Mouse (Mus musculus) brain, embryonic 18.5 days (tissue): ENCODE measurements around the gene 4921504E06Rik.
A peak's percentile ranks its signal among the peaks of the same experiment; 100 is the strongest.

ENCODE experiments used
- DNase-seq: peaks from one replicate; pipeline ENCODE4 v3.0.0-alpha.2; 2012; ENCODE audit warnings: low read depth, low spot score

The 4921504E06Rik gene

DNA sequence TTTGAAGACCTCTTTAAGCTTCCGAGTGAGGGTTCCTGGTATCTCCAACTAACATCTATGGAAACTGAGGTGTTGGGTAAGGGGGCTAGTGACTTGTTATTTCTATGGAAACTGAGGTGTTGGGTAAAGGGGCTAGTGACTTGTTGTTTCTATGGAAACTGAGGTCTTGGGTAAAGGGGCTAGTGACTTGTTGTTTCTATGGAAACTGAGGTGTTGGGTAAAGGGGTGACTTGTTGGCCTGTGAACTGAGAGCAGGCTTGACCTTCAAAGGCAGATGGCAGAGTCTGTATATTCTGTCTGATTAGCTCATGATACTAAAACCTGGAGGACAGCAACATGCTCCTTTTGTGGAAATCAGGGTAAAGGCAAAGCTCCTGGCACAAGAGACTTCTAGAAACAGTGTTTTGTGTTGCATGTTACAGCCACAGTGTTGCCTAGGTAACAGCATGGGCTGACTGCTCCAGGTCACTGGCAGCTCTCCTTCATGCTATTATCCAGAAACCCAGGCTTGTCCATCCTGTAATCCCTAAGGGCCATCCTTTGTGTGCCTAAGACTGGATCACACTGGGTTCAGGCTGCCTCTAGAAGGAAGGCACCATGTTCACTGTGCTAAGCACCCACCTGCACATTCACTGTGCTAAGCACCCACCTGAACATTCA, 133.9 kb downstream of the 4921504E06Rik start:
- DNase-seq, result no peak

DNA sequence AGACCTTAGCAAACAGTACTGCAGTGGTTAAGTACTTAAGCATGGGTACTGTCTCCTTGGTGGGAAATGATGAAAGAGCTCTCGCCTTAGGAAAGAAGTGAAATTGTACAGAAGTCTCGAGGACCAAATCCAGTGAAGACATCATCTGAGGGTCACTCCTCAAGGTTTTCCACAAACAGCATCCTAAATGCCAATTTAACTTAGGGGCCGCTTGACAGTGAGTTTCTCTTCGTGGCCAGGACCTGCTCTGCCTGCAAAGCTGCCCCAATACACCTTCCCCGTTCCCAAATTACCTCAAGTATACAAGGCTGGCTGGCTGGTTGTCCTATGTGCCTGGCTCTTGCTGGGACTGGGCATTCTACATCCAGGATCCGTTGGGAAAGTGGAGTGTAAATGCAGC, 137.6 kb downstream of the 4921504E06Rik start:
- no peak for DNase-seq

DNA sequence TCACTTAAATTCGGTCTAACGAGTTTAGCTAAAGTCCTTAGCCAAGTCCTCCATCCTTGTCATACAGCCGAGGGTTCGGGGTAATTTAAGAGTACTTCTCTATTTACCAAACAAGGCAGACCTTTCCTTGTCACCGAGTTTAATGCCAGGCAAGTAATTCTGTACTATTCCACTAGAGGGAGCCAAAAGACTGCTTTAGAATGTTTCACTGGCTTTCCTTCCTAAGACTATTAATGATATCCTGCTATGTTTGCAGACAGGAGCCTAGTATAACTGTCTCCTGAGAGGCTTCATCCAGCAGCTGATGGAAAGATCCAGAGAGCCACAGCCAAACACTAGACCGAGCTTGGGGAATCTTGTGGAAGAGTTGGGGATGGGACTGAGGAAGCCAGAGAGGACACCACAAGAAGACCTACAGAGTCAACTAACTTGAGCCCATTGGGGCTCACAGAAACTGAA, 138.6 kb downstream of the 4921504E06Rik start:
- DNase-seq, result peak; percentile 66

DNA sequence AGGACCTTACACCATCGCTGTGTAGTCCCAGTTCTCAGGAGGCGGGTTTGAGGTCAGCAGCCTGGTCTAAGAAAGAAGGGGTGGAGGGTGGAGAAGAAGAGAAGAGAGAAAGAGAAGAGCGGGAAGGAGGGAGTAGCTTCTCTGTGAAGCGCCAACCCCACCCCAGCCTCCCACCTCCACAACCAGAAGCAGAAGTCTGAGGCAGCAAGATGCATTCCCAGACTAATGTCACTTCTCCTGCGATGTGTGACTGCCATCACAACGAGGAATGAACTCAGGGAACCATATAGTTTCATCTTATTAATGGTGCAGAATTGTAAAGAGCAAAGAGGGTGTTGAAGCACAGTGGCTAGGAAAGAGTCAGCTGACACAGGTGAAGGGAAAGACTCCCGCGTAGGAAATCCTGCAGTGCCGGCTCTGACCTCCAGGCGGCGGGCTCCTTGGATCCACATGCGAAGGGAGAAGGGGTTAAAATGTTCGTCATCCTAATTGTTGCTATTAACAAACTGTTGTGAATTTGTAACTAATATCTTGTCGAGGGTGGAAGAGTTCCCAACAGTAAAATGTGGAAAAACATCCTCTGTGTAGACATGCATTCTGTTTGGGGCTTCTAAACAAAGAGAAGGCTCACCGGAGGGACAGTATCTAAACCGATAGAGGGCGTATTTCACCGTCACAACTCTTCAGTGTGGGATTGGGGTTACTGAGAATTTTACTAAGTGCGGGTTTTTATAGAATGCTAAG, 139.3 kb downstream of the 4921504E06Rik start:
- no peak for DNase-seq
